Mouse (Mus musculus) liver, embryonic 14.5 days (tissue): ENCODE results near the gene Dmxl2. TPM values are rescaled to one million over a fixed set of nuclear protein-coding genes. Genes with fewer than 3 reads are reported as not detected.

Experiments
- ATAC-seq: fragments of 200-750 bp; cut with Nextera tagmentation; 2 replicates; pipeline ENCODE4 v1.8.0; 2017; ENCODE audit warnings: moderate number of reproducible peaks, mild to moderate bottlenecking, moderate library complexity; ENCODE audit not compliant: insufficient read depth
- DNase-seq, 3 experiments: peaks; one replicate each; pipeline ENCODE4 v3.0.0-alpha.2; 2012 to 2013; ENCODE audit warnings: low read depth in 3 of 3, low spot score in 3 of 3
- H3K27ac ChIP-seq: fragments of 300-500 bp; sonication (generic); 2 replicates; pipeline ENCODE4 v1.5.1; 2014; ENCODE audit warnings: moderate library complexity, mild to moderate bottlenecking, control low read depth, inconsistent platforms
- H3K27me3 ChIP-seq: fragments of 300-500 bp; sonication (generic); 2 replicates; pipeline ENCODE4 v1.6.1; 2014; ENCODE audit warnings: mild to moderate bottlenecking, low read length, moderate library complexity; ENCODE audit not compliant: control insufficient read depth, insufficient read depth
- H3K36me3 ChIP-seq: fragments of 300-500 bp; sonication (generic); replicated peaks from 2 replicates; pipeline ENCODE4 v1.6.1; 2014; ENCODE audit warnings: low read depth; ENCODE audit not compliant: control insufficient read depth, insufficient read depth
- H3K4me1 ChIP-seq, 2 experiments: fragments of 200-500 bp in 1 of 2; fragments of 300-500 bp in 1 of 2; sonication (generic) in 1 of 2; replicated peaks; 2 replicates each; pipeline ENCODE4 v1.6.1; 2012 to 2014; ENCODE audit warnings: antibody characterized with exemption in 1 of 2, inconsistent platforms in 1 of 2, low read length in 1 of 2; ENCODE audit not compliant: control insufficient read depth in 2 of 2, insufficient read depth in 2 of 2
- H3K4me2 ChIP-seq: fragments of 300-500 bp; sonication (generic); 2 replicates; pipeline ENCODE4 v1.6.1; 2014; ENCODE audit warnings: low read depth, mild to moderate bottlenecking, control low read depth, moderate library complexity
- H3K4me3 ChIP-seq, 2 experiments: fragments of 200-500 bp in 1 of 2; fragments of 300-500 bp in 1 of 2; sonication (generic) in 1 of 2; 2 replicates each; pipeline ENCODE4 v1.5.1; 2012 to 2014; ENCODE audit warnings: low read depth in 2 of 2, low read length in 2 of 2, mild to moderate bottlenecking in 2 of 2, control low read depth in 1 of 2, inconsistent platforms in 1 of 2, moderate library complexity in 1 of 2; ENCODE audit not compliant: insufficient read depth in 1 of 2
- H3K9ac ChIP-seq: fragments of 300-500 bp; sonication (generic); replicated peaks from 2 replicates; pipeline ENCODE4 v1.6.1; 2014; ENCODE audit warnings: mild to moderate bottlenecking, control low read depth, moderate library complexity
- H3K9me3 ChIP-seq: fragments of 300-500 bp; sonication (generic); 2 replicates; pipeline ENCODE4 v1.6.1; 2016; ENCODE audit warnings: low read length, mixed read lengths; ENCODE audit not compliant: control insufficient read depth
- CTCF ChIP-seq: IDR thresholded peaks from 2 replicates; pipeline ENCODE4 v1.5.1; 2016; ENCODE audit warnings: antibody characterized with exemption, low read depth, control low read depth
- EP300 ChIP-seq: IDR thresholded peaks from 2 replicates; pipeline ENCODE4 v1.6.1; 2016; ENCODE audit warnings: antibody characterized with exemption, low read depth
- WGBS: fragments of 180-500 bp; shearing (Covaris S2); extraction: QIAGEN DNeasy Blood & Tissue Kit; methylation state at CpG from one replicate; pipeline ENCODE4 v1.1.7; 2014; ENCODE audit not compliant: insufficient replicate concordance; 5-methylcytosine and 5-hydroxymethylcytosine counted together
- polyA plus RNA-seq, 2 experiments: library from polyadenylated mRNA; depleted of rRNA in 1 of 2; stranded (reverse) in 1 of 2; unstranded in 1 of 2; fragments of >200 nt; fragmentation: Nextera tagmentation in 1 of 2; extraction: Ambion mirVana in 1 of 2; gene quantifications; 2 replicates each; pipeline versions ENCODE4 v1.2.1 to v1.2.3; 2012 to 2014

The Dmxl2 gene
- polyA plus RNA-seq, 2 experiments = 0.98 to 0.99 TPM

GRCm38 (mm10) chr9:54316363-54316762, 185.1 kb downstream of the Dmxl2 start:
- 57% methylated on average over 9 of the region's 9 CpGs for WGBS
- Histone ChIP-seq H3K4me3 (no peak overlapping the region), H3K9me3 (no peaks in the 10 kb centered on the region), H3K27ac (no peak overlapping the region), H3K36me3 (no peaks in the 10 kb centered on the region), H3K9ac (no peak overlapping the region), H3K4me2 (no peak overlapping the region), H3K4me1 (no peaks in the 10 kb centered on the region), H3K27me3 (no peaks in the 10 kb centered on the region)
- TF ChIP-seq CTCF (0 out of 2 replicates have a peak, but pooled peaks have one; percentile 9), EP300 (no peak)
- DNase-seq (no peak), ATAC-seq (no peak)

Other genes with a start within 250 kb of the Dmxl2 start
- not detected in 2 replicates for gene Cyp19a1, start 233.5 kb downstream of the Dmxl2 start, polyA plus RNA-seq (2012; rRNA removed)
- gene Cyp19a1, start 233.5 kb downstream of the Dmxl2 start, polyA plus RNA-seq (2014; fragmentation: Nextera tagmentation; extraction: Ambion mirVana) = not detected in 2 replicates
- gene Gldn, start 215.1 kb downstream of the Dmxl2 start, polyA plus RNA-seq (2012; rRNA removed) = not detected in 2 replicates
- not detected in 2 replicates for gene Gldn, start 215.1 kb downstream of the Dmxl2 start, polyA plus RNA-seq (2014; fragmentation: Nextera tagmentation; extraction: Ambion mirVana)
- not detected in 2 replicates for gene Sh2d7, start 37.4 kb upstream of the Dmxl2 start, polyA plus RNA-seq (2012; rRNA removed)
- gene Sh2d7, start 37.4 kb upstream of the Dmxl2 start, polyA plus RNA-seq (2014; fragmentation: Nextera tagmentation; extraction: Ambion mirVana) = not detected in 2 replicates
- gene Cib2, start 58.6 kb upstream of the Dmxl2 start, polyA plus RNA-seq (2012; rRNA removed) = 0.84 and 0.86 TPM in 2 replicates
- gene Cib2, start 58.6 kb upstream of the Dmxl2 start, polyA plus RNA-seq (2014; fragmentation: Nextera tagmentation; extraction: Ambion mirVana) = 1.8 and 2.2 TPM in 2 replicates
- gene Idh3a, start 84.7 kb upstream of the Dmxl2 start, polyA plus RNA-seq (2012; rRNA removed) = 30.5 and 40.0 TPM in 2 replicates
- 89.6 and 90.7 TPM in 2 replicates for gene Idh3a, start 84.7 kb upstream of the Dmxl2 start, polyA plus RNA-seq (2014; fragmentation: Nextera tagmentation; extraction: Ambion mirVana)
- gene Acsbg1, start 160.2 kb upstream of the Dmxl2 start, polyA plus RNA-seq (2012; rRNA removed) = 0.04 and 0.09 TPM in 2 replicates
- 0.13 TPM in 1 of 2 replicates, not detected in the other for gene Acsbg1, start 160.2 kb upstream of the Dmxl2 start, polyA plus RNA-seq (2014; fragmentation: Nextera tagmentation; extraction: Ambion mirVana)
- 11.9 and 16.4 TPM in 2 replicates for gene Dnaja4, start 197.2 kb upstream of the Dmxl2 start, polyA plus RNA-seq (2012; rRNA removed)
- 20.1 and 20.3 TPM in 2 replicates for gene Dnaja4, start 197.2 kb upstream of the Dmxl2 start, polyA plus RNA-seq (2014; fragmentation: Nextera tagmentation; extraction: Ambion mirVana)
- 34.8 and 50.6 TPM in 2 replicates for gene Wdr61, start 232.9 kb upstream of the Dmxl2 start, polyA plus RNA-seq (2012; rRNA removed)
- gene Wdr61, start 232.9 kb upstream of the Dmxl2 start, polyA plus RNA-seq (2014; fragmentation: Nextera tagmentation; extraction: Ambion mirVana) = 106 and 108 TPM in 2 replicates